ENCODE assay signal across 8 mouse cellular contexts in the genomic region with DNA sequence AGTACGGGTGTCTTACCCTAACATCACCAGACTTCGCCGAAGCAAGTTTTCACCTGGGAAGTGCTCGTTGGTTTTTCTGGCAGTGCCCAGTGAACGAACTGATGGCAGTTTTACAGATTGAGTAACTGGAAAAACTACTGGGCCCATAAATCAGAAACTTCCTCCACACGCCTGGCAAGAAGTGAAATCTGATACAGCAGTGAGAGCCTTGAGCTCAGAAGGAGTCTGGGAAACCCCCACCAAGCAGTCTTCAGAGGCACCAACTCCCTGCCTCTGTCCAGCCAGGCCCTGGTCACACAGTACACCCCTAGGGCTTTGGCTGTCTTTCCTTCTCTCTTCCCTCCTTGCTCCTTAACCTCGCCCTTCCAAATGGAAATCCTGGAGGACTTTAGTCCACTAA. TPM values are rescaled to one million over a fixed set of nuclear protein-coding genes. Genes with fewer than 3 reads are reported as not detected.
DNase-seq lines count a peak whose midpoint lies in the region; ATAC-seq and TF ChIP-seq lines count a peak whose summit lies in the region.
"Had no signal": no experiment of that assay in that cellular context is flagged by ENCODE, and none has a peak within 500 bp of the region (broad histone marks: within the 10 kb centered on the region; RNA-seq: fewer than 3 reads in every experiment).

No protein-coding gene starts in this region.

- TF ChIP-seq POLR2A in MEL (IDR thresholded peaks at IDR 0.05; ENCODE audit: control insufficient read depth in 1 of 2, insufficient read depth in 1 of 2, low read depth in 1 of 2, low read length in 2 of 2, poor library complexity in 1 of 2): no peak
- no peak for TF ChIP-seq POLR2A in cerebellum, adult 2 months (IDR thresholded peaks at IDR 0.05; ENCODE audit: borderline replicate concordance, insufficient read depth, low read length)

- H3K4me3 ChIP-seq in MEL (ENCODE audit: control insufficient read depth in 1 of 2, insufficient read depth in 1 of 2, low read depth in 2 of 2, low read length in 2 of 2): no peak overlapping the region
- no peak overlapping the region for H3K4me3 ChIP-seq in limb, embryonic 11.5 days (ENCODE audit: low read depth, low read length)
- H3K4me3 ChIP-seq in cerebellum, adult 2 months (replicated peaks; ENCODE audit: insufficient read depth, low read depth, low read length): no peak overlapping the region

- H3K4me2 ChIP-seq in limb, embryonic 11.5 days (ENCODE audit: low read depth, severe bottlenecking): peak overlapping the region; percentile 28

- peaks cover 0 to 3% of the 10 kb centered on the region in 2 experiments; a peak in 1 of 4 replicates for H3K4me1 ChIP-seq in MEL (ENCODE audit: control insufficient read depth in 1 of 2, insufficient read depth in 2 of 2, low read length in 2 of 2)
- H3K4me1 ChIP-seq in limb, embryonic 11.5 days (ENCODE audit: control insufficient read depth, insufficient read depth, low read length): peaks cover 44% of the 10 kb centered on the region
- H3K4me1 ChIP-seq in cerebellum, adult 2 months (ENCODE audit: control insufficient read depth, insufficient read depth, low read length): peaks cover 23% of the 10 kb centered on the region

- no peak overlapping the region for H3K9ac ChIP-seq in MEL (ENCODE audit: control insufficient read depth, low read depth, low read length, poor library complexity, severe bottlenecking)
- H3K9ac ChIP-seq in limb, embryonic 11.5 days (ENCODE audit: low read length): no peak overlapping the region

- H3K27me3 ChIP-seq in MEL (ENCODE audit: control insufficient read depth in 1 of 2, insufficient read depth in 2 of 2, low read length in 2 of 2): peaks cover 0 to 1% of the 10 kb centered on the region in 2 experiments; a peak in 3 of 4 replicates
- peaks cover 5% of the 10 kb centered on the region for H3K27me3 ChIP-seq in limb, embryonic 11.5 days (ENCODE audit: control insufficient read depth, insufficient read depth, low read length)
- H3K27me3 ChIP-seq in cerebellum, adult 2 months (ENCODE audit: control insufficient read depth, insufficient read depth, low read length): no peaks in the 10 kb centered on the region

- peak; percentile 42 for DNase-seq in 3134 (ENCODE audit: extremely low read depth, insufficient read length, low spot score)
- no peak for DNase-seq in MEL (ENCODE audit: low read depth, low spot score)
- DNase-seq in fibroblast of lung, adult 2 months (ENCODE audit: low read depth): peak; percentile 91
- DNase-seq in limb, embryonic 11.5 days (ENCODE audit: low spot score): peak; percentile 70
- DNase-seq in layer of hippocampus, adult 11-12 months (ENCODE audit: low spot score): no peak
- DNase-seq in cerebellum, adult 2 months: no peak
- DNase-seq in right cerebral cortex, adult 2 months (ENCODE audit: low spot score in 2 of 2): no peak
- DNase-seq: heart, postnatal 10 days had no signal

- H3K79me2 ChIP-seq in MEL (ENCODE audit: control insufficient read depth, insufficient read depth, low read length, poor library complexity): no peaks in the 10 kb centered on the region

- TF ChIP-seq RAD21 in MEL (IDR thresholded peaks at IDR 0.05; ENCODE audit: low read depth, low read length): no peak

- TF ChIP-seq CTCF in MEL (IDR thresholded peaks at IDR 0.05 in 2 of 3, conservative IDR thresholded peaks at IDR 0.05 in 1 of 3; ENCODE audit: control insufficient read depth in 1 of 3, insufficient read depth in 1 of 3, low read depth in 2 of 3, low read length in 3 of 3, poor library complexity in 1 of 3, severe bottlenecking in 1 of 3): no peak
- no peak for TF ChIP-seq CTCF in cerebellum, adult 2 months (IDR thresholded peaks at IDR 0.05; ENCODE audit: borderline replicate concordance, insufficient read depth, low read depth, low read length)

- TF ChIP-seq EP300 in MEL (IDR thresholded peaks at IDR 0.05; ENCODE audit: low read depth in 1 of 2, low read length in 2 of 2): no peak

- 10% methylated on average over 7 of the region's 7 CpGs for WGBS in limb, embryonic 11.5 days
- WGBS in cerebellum, adult 2 months: 75% methylated on average over 7 of the region's 7 CpGs

- H3K9me3 ChIP-seq in MEL (replicated peaks; ENCODE audit: insufficient read depth, low read length): no peaks in the 10 kb centered on the region
- H3K9me3 ChIP-seq in limb, embryonic 11.5 days (ENCODE audit: control insufficient read depth, low read length): no peaks in the 10 kb centered on the region

- H3K27ac ChIP-seq in MEL (ENCODE audit: control insufficient read depth, low read depth, low read length): no peak overlapping the region
- peak overlapping the region; percentile 76; the same call in 1 of the 2 replicates for H3K27ac ChIP-seq in limb, embryonic 11.5 days (replicated peaks; ENCODE audit: low read depth, low read length)
- H3K27ac ChIP-seq in cerebellum, adult 2 months (ENCODE audit: insufficient read depth, low read length): no peak overlapping the region

- H3K36me3 ChIP-seq in MEL (ENCODE audit: control insufficient read depth in 1 of 2, insufficient read depth in 2 of 2, low read length in 2 of 2): no peaks in the 10 kb centered on the region
- H3K36me3 ChIP-seq in limb, embryonic 11.5 days (ENCODE audit: control insufficient read depth, insufficient read depth, low read length): no peaks in the 10 kb centered on the region

- ATAC-seq in limb, embryonic 11.5 days (ENCODE audit: insufficient number of reproducible peaks, low FRiP score, low TSS enrichment, low read depth): peak; percentile 49

TF ChIP-seq in MEL, 35 proteins besides CTCF, POLR2A, EP300 and RAD21:
- TF ChIP-seq GATA1 (IDR thresholded peaks at IDR 0.05; ENCODE audit: low read depth, low read length) (no peak), KAT2A (conservative IDR thresholded peaks at IDR 0.05; ENCODE audit: low read depth, low read length) (no peak), RCOR1 (IDR thresholded peaks at IDR 0.05; ENCODE audit: low read depth, low read length) (0 out of 2 replicates have a peak, but pooled peaks have one; percentile 17)

RNA-seq across cellular contexts. Expression of a gene that starts 28.9 kb away (rescaled TPM):
- total RNA-seq in MEL (2012; rRNA removed): 0.08 TPM in 1 of 2 replicates, not detected in the other
- under 1 TPM in 1 of 2 experiments, not detected in 1; 0.01 TPM for polyA plus RNA-seq in MEL (2012; ENCODE audit: insufficient read depth in 1 of 2, insufficient read length in 2 of 2, low read depth in 1 of 2, low replicate concordance in 2 of 2, missing spikeins in 1 of 2)
- polyA plus RNA-seq in limb, embryonic 11.5 days (2014; fragmentation: Nextera tagmentation; extraction: Ambion mirVana): 0.20 and 0.23 TPM in 2 replicates
- 18.2 and 25.0 TPM in 2 replicates for polyA plus RNA-seq in cerebellum, adult 2 months (2012; rRNA removed)

Comparison
In these comparisons a context has a peak if more than half of its experiments do, and no peak if none do; other contexts are left out.
1. DNase-seq: peak in 3134 (single experiment), fibroblast of lung, adult 2 months (single experiment) and limb, embryonic 11.5 days (single experiment); none in MEL (single experiment), layer of hippocampus, adult 11-12 months (single experiment), cerebellum, adult 2 months (0 of 2) and right cerebral cortex, adult 2 months (0 of 2).
2. RNA of a gene that starts 28.9 kb away (polyA plus RNA-seq): 18.2 to 25.0 TPM in cerebellum, adult 2 months; 0.20 to 0.23 TPM in limb, embryonic 11.5 days and 0.01 TPM in MEL; every median in the first group is over 10 times any median in the second.